Mouse (Mus musculus) testis, adult 2 months (tissue): ENCODE measurements around the gene Capza1. TPM values are rescaled to one million over a fixed set of nuclear protein-coding genes. Genes with fewer than 3 reads are reported as not detected.

ENCODE experiments used
- H3K27ac ChIP-seq: fragments of 200-500 bp; 2 replicates; pipeline ENCODE4 v1.5.1; 2012; ENCODE audit warnings: low read depth, low read length; ENCODE audit not compliant: control insufficient read depth, insufficient read depth
- H3K27me3 ChIP-seq: fragments of 200-500 bp; 2 replicates; pipeline ENCODE4 v1.6.1; 2012; ENCODE audit warnings: mild to moderate bottlenecking, low read length, moderate library complexity; ENCODE audit not compliant: control insufficient read depth, insufficient read depth
- H3K36me3 ChIP-seq: fragments of 200-500 bp; 2 replicates; pipeline ENCODE4 v1.6.1; 2012; ENCODE audit warnings: mild to moderate bottlenecking, low read length; ENCODE audit not compliant: control insufficient read depth, insufficient read depth
- H3K4me1 ChIP-seq: fragments of 200-500 bp; 2 replicates; pipeline ENCODE4 v1.6.1; 2012; ENCODE audit warnings: low read length; ENCODE audit not compliant: control insufficient read depth, insufficient read depth
- H3K4me3 ChIP-seq: fragments of 200-500 bp; 2 replicates; pipeline ENCODE4 v1.5.1; 2012; ENCODE audit warnings: low read depth, mild to moderate bottlenecking, low read length, moderate library complexity, mixed read lengths; ENCODE audit not compliant: control insufficient read depth
- CTCF ChIP-seq: fragments of 200-500 bp; IDR thresholded peaks from 2 replicates; pipeline ENCODE4 v1.5.1; 2012; ENCODE audit warnings: low read depth, mild to moderate bottlenecking, inconsistent platforms, low read length, moderate library complexity; ENCODE audit not compliant: control insufficient read depth, insufficient read depth, insufficient replicate concordance
- POLR2A ChIP-seq: fragments of 200-500 bp; IDR thresholded peaks from 2 replicates; pipeline ENCODE4 v1.6.1; 2012; ENCODE audit warnings: low read depth, mild to moderate bottlenecking, inconsistent platforms, low read length, moderate library complexity; ENCODE audit not compliant: control insufficient read depth
- polyA plus RNA-seq: library from polyadenylated mRNA; depleted of rRNA; stranded (reverse); fragments of >200 nt; gene quantifications from 2 replicates; pipeline ENCODE4 v1.2.3, GENCODE M21; 2012

The Capza1 gene
- polyA plus RNA-seq, 1 experiment: 84.4 TPM

GRCm38 (mm10) chr3:104804312-104804711 lies 60.0 kb downstream of the Capza1 start:
- Histone ChIP-seq H3K27me3 (no peaks in the 10 kb centered on the region), H3K27ac (no peak overlapping the region), H3K4me1 (no peaks in the 10 kb centered on the region), H3K36me3 (no peaks in the 10 kb centered on the region), H3K4me3 (no peak overlapping the region)
- TF ChIP-seq POLR2A (no peak), CTCF (no peak)

- H3K4me3 ChIP-seq: no peak overlapping the region
- peaks cover 5% of the 10 kb centered on the region for H3K4me1 ChIP-seq
- no peak overlapping the region for H3K27ac ChIP-seq
- H3K36me3 ChIP-seq: no peaks in the 10 kb centered on the region
- TF ChIP-seq CTCF: no peak
- no peak for TF ChIP-seq POLR2A
- H3K27me3 ChIP-seq: no peaks in the 10 kb centered on the region
These were observed 62.8 kb downstream of the Capza1 start for GRCm38 (mm10) chr3:104801481-104801880.

- Histone ChIP-seq H3K27me3 (no peaks in the 10 kb centered on the region), H3K36me3 (no peaks in the 10 kb centered on the region), H3K27ac (no peak overlapping the region), H3K4me3 (no peak overlapping the region), H3K4me1 (peaks cover 5% of the 10 kb centered on the region)
- TF ChIP-seq CTCF (no peak), POLR2A (no peak)
These were observed 63.6 kb downstream of the Capza1 start for GRCm38 (mm10) chr3:104800681-104801080.

GRCm38 (mm10) chr3:104796430-104797082 lies 67.7 kb downstream of the Capza1 start:
- no peaks in the 10 kb centered on the region for H3K36me3 ChIP-seq

GRCm38 (mm10) chr3:104795661-104796340 lies 68.5 kb downstream of the Capza1 start:
- H3K4me3 ChIP-seq: no peak overlapping the region
- no peaks in the 10 kb centered on the region for H3K27me3 ChIP-seq
- no peak overlapping the region for H3K27ac ChIP-seq
- no peaks in the 10 kb centered on the region for H3K36me3 ChIP-seq
- TF ChIP-seq POLR2A (no peak), CTCF (no peak)
- H3K4me1 ChIP-seq: peaks cover 5% of the 10 kb centered on the region

More at GRCm38 (mm10) chr3:104796430-104797082, 67.7 kb downstream of the Capza1 start:
- TF ChIP-seq CTCF (no peak), POLR2A (no peak)
- H3K27me3 ChIP-seq: no peaks in the 10 kb centered on the region
- H3K4me3 ChIP-seq: no peak overlapping the region
- peaks cover 5% of the 10 kb centered on the region for H3K4me1 ChIP-seq
- H3K27ac ChIP-seq: no peak overlapping the region

DNA sequence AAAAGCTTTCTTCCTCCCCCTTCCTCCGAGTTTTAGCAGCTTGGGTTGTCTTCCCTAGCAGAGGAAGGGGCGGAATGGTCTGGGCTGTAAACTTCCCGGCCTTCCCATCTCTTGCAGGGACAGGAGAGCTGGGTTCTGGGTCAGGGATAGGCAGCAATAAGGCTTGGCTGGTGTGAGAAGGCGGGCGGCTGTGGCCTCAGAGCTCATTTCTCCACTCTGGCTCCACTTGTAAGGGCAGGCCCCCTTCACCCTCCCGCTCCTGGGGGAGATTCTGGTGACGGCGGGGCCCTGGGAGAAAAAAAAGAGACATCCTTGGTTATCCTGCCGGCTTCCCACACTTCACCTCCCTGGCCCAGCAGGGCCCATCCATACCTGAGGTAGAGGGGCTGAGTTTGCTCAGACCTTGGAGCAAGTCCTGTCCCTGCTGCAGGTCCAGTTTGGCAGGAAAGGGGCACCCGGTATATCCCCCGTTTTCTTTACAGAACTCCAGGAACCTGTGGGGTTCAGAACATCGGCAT lies 69.3 kb downstream of the Capza1 start:
- Histone ChIP-seq H3K4me3 (no peak overlapping the region), H3K27me3 (no peaks in the 10 kb centered on the region), H3K4me1 (peaks cover 6% of the 10 kb centered on the region), H3K36me3 (no peaks in the 10 kb centered on the region), H3K27ac (no peak overlapping the region)
- TF ChIP-seq CTCF (no peak), POLR2A (no peak)

DNA sequence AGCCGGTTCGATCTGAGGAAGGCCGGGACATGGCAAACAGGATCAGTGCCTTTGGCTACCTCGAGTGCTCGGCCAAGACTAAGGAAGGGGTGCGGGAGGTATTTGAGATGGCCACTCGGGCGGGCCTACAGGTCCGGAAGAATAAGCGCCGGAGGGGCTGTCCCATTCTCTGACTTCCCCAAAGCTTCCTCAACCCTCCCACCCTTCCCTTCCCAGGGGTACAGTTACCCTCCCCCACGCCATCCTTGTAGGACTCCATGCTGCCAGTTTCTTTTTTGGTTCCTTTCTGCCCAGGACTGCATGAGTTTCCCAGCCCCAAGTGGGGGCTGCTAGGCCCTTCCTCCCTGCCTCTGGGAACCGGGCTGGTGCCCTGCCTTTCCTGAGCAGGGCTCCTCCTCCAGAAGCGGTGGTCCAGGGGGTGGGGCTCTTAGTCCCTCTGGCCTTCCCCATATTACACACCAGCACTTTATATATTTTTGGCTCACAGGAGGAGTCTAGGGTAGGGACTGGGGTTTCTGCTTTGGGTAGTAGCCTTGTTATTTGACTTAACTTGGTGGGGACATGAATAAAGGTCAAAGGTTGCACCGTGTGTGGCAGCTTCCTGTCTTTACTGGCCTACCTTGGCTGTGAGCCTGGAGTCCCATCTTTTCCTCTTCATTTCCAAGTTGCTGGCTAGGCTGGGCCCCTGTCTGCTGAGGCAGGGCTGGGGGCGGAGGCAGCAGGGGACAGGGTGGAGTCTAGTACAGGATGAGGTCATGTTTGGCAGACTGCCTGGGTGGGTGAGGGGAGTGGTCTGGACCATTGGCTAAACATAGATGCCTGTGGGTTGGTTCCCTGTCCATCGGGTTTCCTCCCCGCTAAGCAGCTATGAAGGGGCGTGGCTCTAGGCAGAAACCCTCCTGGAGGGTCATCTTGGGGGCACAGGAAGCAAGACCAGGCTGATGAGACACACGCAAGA lies 70.2 kb downstream of the Capza1 start:
- peaks cover 15% of the 10 kb centered on the region for H3K4me1 ChIP-seq
- no peak overlapping the region for H3K4me3 ChIP-seq

More for the DNA sequence above, 70.2 kb downstream of the Capza1 start:
- Histone ChIP-seq H3K27me3 (peaks cover 2% of the 10 kb centered on the region; the same call in 1 of the 2 replicates), H3K27ac (no peak overlapping the region), H3K36me3 (no peaks in the 10 kb centered on the region)
- no peak for TF ChIP-seq CTCF
- no peak for TF ChIP-seq POLR2A
